Mouse (Mus musculus) T-cell, adult 2 months (primary cell): ENCODE measurements around the gene Stoml1.

Source experiments
- DNase-seq: peaks from one replicate; pipeline ENCODE4 v3.0.0; 2022; ENCODE audit warnings: low spot score

The Stoml1 gene

GRCm38 (mm10) chr9:58272068-58272541 lies 19.1 kb downstream of the Stoml1 start:
- no peak for DNase-seq

GRCm38 (mm10) chr9:58272855-58273254 lies 19.9 kb downstream of the Stoml1 start:
- DNase-seq = no peak

GRCm38 (mm10) chr9:58274101-58274604 lies 21.2 kb downstream of the Stoml1 start:
- DNase-seq = no peak

- no peak for DNase-seq
Observed at GRCm38 (mm10) chr9:58274626-58275025, 21.7 kb downstream of the Stoml1 start.

GRCm38 (mm10) chr9:58275115-58275774 lies 22.3 kb downstream of the Stoml1 start:
- peak; percentile 42 for DNase-seq

- DNase-seq = peak; percentile 42
Observed at GRCm38 (mm10) chr9:58275797-58276196, 22.8 kb downstream of the Stoml1 start.

GRCm38 (mm10) chr9:58276346-58276745 lies 23.4 kb downstream of the Stoml1 start:
- no peak for DNase-seq

- no peak for DNase-seq
Observed at GRCm38 (mm10) chr9:58278313-58278712, 25.3 kb downstream of the Stoml1 start.

GRCm38 (mm10) chr9:58278821-58279723 lies 26.1 kb downstream of the Stoml1 start:
- no peak for DNase-seq

- no peak for DNase-seq
Observed at GRCm38 (mm10) chr9:58279780-58280179, 26.8 kb downstream of the Stoml1 start.

- DNase-seq = peak; percentile 83
Observed at GRCm38 (mm10) chr9:58280259-58281109, 27.5 kb downstream of the Stoml1 start.

- peak; percentile 49 for DNase-seq
Observed at GRCm38 (mm10) chr9:58281597-58281996, 28.6 kb downstream of the Stoml1 start.

GRCm38 (mm10) chr9:58283431-58283830 lies 30.5 kb downstream of the Stoml1 start:
- DNase-seq = no peak

- no peak for DNase-seq
Observed at GRCm38 (mm10) chr9:58289090-58289489, 36.1 kb downstream of the Stoml1 start.

- DNase-seq = no peak
Observed at GRCm38 (mm10) chr9:58289901-58290300, 36.9 kb downstream of the Stoml1 start.

- no peak for DNase-seq
Observed at GRCm38 (mm10) chr9:58294527-58294926, 41.6 kb downstream of the Stoml1 start.

GRCm38 (mm10) chr9:58295345-58295744 lies 42.4 kb downstream of the Stoml1 start:
- no peak for DNase-seq

GRCm38 (mm10) chr9:58295766-58296361 lies 42.9 kb downstream of the Stoml1 start:
- DNase-seq = no peak

- DNase-seq = no peak
Observed at GRCm38 (mm10) chr9:58297065-58297464, 44.1 kb downstream of the Stoml1 start.

- DNase-seq = no peak
Observed at GRCm38 (mm10) chr9:58297961-58298477, 45.1 kb downstream of the Stoml1 start.

GRCm38 (mm10) chr9:58299356-58299799 lies 46.4 kb downstream of the Stoml1 start:
- no peak for DNase-seq
